Mouse (Mus musculus): ENCODE data around the gene Neurod4.
A peak's percentile ranks its signal among the peaks of the same experiment; 100 is the strongest.
"Not testable (repeated sequence)": the region's sequence is repeated elsewhere in the genome, so short reads cannot be mapped to it uniquely, and the experiment has no call there.

The Neurod4 gene

GRCm38 (mm10) chr10:130280066-130280465 lies at the start of gene Neurod4:
Neurod4 (minus strand) TSS chr10:130280240.
- DNase-seq (ENCODE audit: low read depth) = peak; percentile 88

- DNase-seq (ENCODE audit: low read depth) = peak; percentile 78
These were observed 44.2 kb upstream of the Neurod4 start for GRCm38 (mm10) chr10:130324243-130324642.

- peak; percentile 96 for DNase-seq (ENCODE audit: low read depth)
These were observed 42.6 kb upstream of the Neurod4 start, which contains the start of gene Tespa1 for GRCm38 (mm10) chr10:130322637-130323036. Tespa1 (plus strand) TSS chr10:130322870.

GRCm38 (mm10) chr10:130322062-130322461 lies 42.0 kb upstream of the Neurod4 start:
- no peak for DNase-seq (ENCODE audit: low read depth)

GRCm38 (mm10) chr10:130320715-130321114 lies 40.7 kb upstream of the Neurod4 start:
- no peak for DNase-seq (ENCODE audit: low read depth)

GRCm38 (mm10) chr10:130318720-130319119 lies 38.7 kb upstream of the Neurod4 start:
- peak; percentile 76 for DNase-seq (ENCODE audit: low read depth)

GRCm38 (mm10) chr10:130315846-130316245 lies 35.8 kb upstream of the Neurod4 start:
- DNase-seq (ENCODE audit: low read depth) = peak; percentile 42

GRCm38 (mm10) chr10:130314110-130314829 lies 34.2 kb upstream of the Neurod4 start:
- DNase-seq (ENCODE audit: low read depth) = peak; percentile 93

- DNase-seq (ENCODE audit: low read depth) = peak; percentile 90
These were observed 33.5 kb upstream of the Neurod4 start for GRCm38 (mm10) chr10:130313531-130313930.

GRCm38 (mm10) chr10:130311534-130312227 lies 31.6 kb upstream of the Neurod4 start:
- peak; percentile 62 for DNase-seq (ENCODE audit: low read depth)

GRCm38 (mm10) chr10:130304138-130304537 lies 24.1 kb upstream of the Neurod4 start:
- DNase-seq (ENCODE audit: low read depth) = not testable (repeated sequence)

GRCm38 (mm10) chr10:130298748-130299147 lies 18.7 kb upstream of the Neurod4 start:
- peak; percentile 42 for DNase-seq (ENCODE audit: low read depth)

GRCm38 (mm10) chr10:130293741-130294408 lies 13.8 kb upstream of the Neurod4 start:
- no peak for DNase-seq (ENCODE audit: low read depth)

GRCm38 (mm10) chr10:130288007-130288406 lies 8.0 kb upstream of the Neurod4 start:
- no peak for DNase-seq (ENCODE audit: low read depth)

- DNase-seq (ENCODE audit: low read depth) = no peak
These were observed 7.2 kb upstream of the Neurod4 start for GRCm38 (mm10) chr10:130287201-130287600.

- no peak for DNase-seq (ENCODE audit: low read depth)
These were observed 2.0 kb upstream of the Neurod4 start for GRCm38 (mm10) chr10:130281982-130282449.

GRCm38 (mm10) chr10:130276496-130276895 lies 3.5 kb downstream of the Neurod4 start:
- no peak for DNase-seq (ENCODE audit: low read depth)

GRCm38 (mm10) chr10:130275759-130276158 lies 4.3 kb downstream of the Neurod4 start:
- no peak for DNase-seq (ENCODE audit: low read depth)

- no peak for DNase-seq (ENCODE audit: low read depth)
These were observed 16.8 kb downstream of the Neurod4 start for GRCm38 (mm10) chr10:130263203-130263602.

- no peak for DNase-seq (ENCODE audit: low read depth)
These were observed 20.6 kb downstream of the Neurod4 start for GRCm38 (mm10) chr10:130259483-130259882.

- no peak for DNase-seq (ENCODE audit: low read depth)
These were observed 35.8 kb downstream of the Neurod4 start for GRCm38 (mm10) chr10:130244271-130244670.
